Mouse (Mus musculus) left cerebral cortex, postnatal 10 days (tissue): ENCODE measurements at regions not wholly inside any gene's neighbourhood (a gene's known extent, or its start where the extent isn't known, plus 50 kb on each side); places are given as distances from the start of the nearest gene placed in this dataset.

Source experiments
- DNase-seq, 2 experiments: peaks; one replicate each; pipeline ENCODE4 v3.0.0; 2021 to 2022; ENCODE audit warnings: low spot score in 2 of 2, mixed read lengths in 1 of 2; ENCODE audit errors: extremely low spot score in 1 of 2
- intact Hi-C: fragments of 180-260 bp; cut with DNase I; formaldehyde crosslinking; loops from one replicate; pipeline ENCODE4 v1.15.1; 2025

DNA sequence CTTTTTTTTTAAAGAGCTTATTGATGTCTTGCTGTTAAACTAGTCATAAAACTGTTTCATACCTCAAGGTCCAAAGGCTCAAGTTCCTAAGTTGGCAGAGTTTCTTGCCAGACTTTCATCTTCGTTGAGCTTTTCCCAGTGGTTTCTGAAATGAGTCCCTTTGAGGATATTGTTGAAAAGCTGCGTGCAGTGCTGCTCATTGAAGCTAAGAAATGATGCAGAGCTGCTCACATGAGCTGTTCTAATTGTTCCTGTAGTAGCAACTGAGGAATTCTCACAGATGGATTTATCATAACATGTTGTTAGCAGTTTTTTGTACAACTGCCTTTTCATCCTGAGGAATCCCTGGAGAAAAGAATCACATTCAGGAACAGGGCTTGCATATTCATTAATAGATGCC, 249.3 kb downstream of the Col11a1 start:
- no peak for DNase-seq
- intact Hi-C loops, result no loop called here

DNA sequence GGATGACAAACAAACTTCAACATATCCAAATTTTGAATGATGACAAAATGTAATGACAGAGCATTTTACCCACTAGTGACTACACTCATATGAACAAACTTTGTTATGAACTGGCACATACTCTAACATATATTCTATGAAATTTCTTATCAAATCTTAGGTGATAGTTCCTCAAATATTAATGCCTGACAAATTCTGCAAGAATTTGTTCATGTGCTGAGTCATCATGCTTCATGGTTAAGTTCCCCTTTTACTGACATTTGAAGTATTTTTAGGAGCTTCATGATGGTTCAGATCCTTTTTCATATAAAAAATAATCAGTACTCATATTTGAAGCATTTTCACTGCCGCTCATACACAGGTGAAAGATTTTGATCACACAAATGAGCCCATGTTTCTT, 289.1 kb downstream of the Col11a1 start:
- intact Hi-C loops, result no loop called here
- no peak for DNase-seq

DNA sequence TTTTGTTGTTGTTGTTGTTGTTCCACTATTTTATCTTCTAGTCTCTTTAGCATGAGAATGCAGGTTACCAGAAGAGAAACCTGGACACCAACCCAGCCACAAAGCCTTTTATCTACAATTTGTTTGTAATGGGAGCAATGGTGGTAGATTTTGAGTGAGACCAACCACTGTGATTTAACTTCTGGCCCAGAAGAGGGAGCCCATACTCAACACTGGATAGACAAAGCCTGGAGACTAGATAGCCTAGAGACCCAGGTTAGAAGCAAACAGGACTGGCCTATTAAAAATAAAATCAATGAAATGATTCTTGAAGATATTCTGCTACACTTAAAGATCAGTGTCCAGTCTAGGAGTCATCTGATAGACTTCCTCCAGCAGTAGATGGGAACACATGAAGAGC, 304.0 kb downstream of the Col11a1 start:
- no peak for DNase-seq
- intact Hi-C loops, result no loop called here

DNA sequence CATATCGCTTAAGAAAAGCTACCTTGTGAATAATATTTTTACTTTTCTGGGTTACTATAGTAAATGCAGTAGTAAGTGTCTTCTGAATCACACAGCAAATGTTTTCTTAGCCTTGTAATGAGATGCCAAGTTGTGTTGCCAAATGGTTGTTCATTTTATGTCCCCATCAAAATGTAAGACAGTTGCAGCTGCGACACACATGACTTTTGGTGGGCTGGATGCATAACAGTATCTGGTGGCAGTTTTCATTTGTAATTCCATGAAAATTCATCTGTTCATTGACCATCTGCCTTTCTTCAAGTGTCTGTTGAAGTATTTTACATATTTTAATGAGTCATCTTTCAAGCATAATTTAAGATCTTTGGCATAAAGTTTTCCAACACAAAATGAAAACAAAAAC, 313.4 kb downstream of the Col11a1 start:
- DNase-seq, result peak in 1 of 2 experiments; percentile 21
- intact Hi-C loops, result no loop called here

DNA sequence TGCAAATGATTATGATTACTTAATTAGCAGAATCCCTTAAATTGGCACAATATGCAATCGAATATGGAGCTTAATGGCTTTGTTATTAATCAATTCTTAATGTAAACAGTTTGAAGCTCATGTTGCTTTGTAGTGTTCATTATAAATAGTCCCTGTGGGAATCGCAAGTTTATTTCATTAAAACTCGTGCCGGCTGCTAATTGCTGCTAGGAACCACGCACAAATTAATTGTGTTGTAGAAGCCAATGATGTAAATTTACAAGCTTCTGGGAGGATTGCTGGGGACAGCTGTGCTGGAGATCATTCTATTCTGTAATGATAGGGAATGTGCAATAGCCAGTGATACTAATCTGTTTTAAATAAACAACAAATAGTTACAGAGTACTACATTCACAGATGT, 349.7 kb downstream of the Col11a1 start:
- no peak for DNase-seq
- intact Hi-C loops, result no loop called here

DNA sequence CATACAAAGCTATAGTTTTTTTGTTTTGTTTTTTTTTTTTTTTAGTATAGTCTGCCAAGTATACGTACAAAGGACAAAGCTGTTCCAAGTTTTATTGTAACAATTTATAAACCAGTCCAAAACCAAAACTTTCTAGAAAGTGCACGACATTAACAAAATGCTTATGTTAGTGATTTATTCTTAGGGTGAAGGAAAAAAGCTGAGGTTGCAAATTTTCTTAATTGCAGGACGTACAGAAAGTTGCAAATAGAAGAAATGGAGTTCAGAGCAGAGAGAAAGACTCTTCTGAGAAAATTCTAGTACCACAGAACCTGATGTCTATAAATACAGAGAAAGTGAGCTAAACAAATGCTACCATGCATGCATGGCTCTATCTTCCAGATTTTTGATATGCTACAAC, 373.1 kb downstream of the Col11a1 start:
- DNase-seq, result no peak

More for the DNA sequence above, 373.1 kb downstream of the Col11a1 start:
- intact Hi-C loops, result no loop called here
